Mouse (Mus musculus) cerebellum, adult 18-20 months (tissue): Measurements from ENCODE around the gene Irgc1.

ENCODE experiments used
- DNase-seq, 2 experiments: peaks; one replicate each; pipeline ENCODE4 v3.0.0; 2021

Gene Irgc1

GRCm38 (mm10) chr7:24451855-24452311, at the start of gene Irgc1:
Gene Irgc1, minus strand, starts transcription at chr7:24452297.
- no peak for DNase-seq

- DNase-seq = peak in 1 of 2 experiments; percentile 50
Observed at GRCm38 (mm10) chr7:24501492-24501891, 49.4 kb upstream of the Irgc1 start.

- peak in 1 of 2 experiments; percentile 48 for DNase-seq
Observed at GRCm38 (mm10) chr7:24500929-24501328, 48.8 kb upstream of the Irgc1 start.

GRCm38 (mm10) chr7:24499856-24500577, 47.9 kb upstream of the Irgc1 start:
- no peak for DNase-seq

GRCm38 (mm10) chr7:24488303-24488702, 36.2 kb upstream of the Irgc1 start:
- peak in 1 of 2 experiments; percentile 59 for DNase-seq

- DNase-seq = no peak
Observed at GRCm38 (mm10) chr7:24487403-24487802, 35.3 kb upstream of the Irgc1 start.

GRCm38 (mm10) chr7:24486654-24487130, 34.6 kb upstream of the Irgc1 start:
- DNase-seq = peak in 1 of 2 experiments; percentile 24

GRCm38 (mm10) chr7:24485481-24485880, 33.4 kb upstream of the Irgc1 start:
- DNase-seq = no peak

GRCm38 (mm10) chr7:24483291-24483690, 31.2 kb upstream of the Irgc1 start:
- peak in 1 of 2 experiments; percentile 32 for DNase-seq

- DNase-seq = no peak
Observed at GRCm38 (mm10) chr7:24482208-24483020, 30.3 kb upstream of the Irgc1 start.

GRCm38 (mm10) chr7:24481474-24482207, 29.5 kb upstream of the Irgc1 start, which contains the start of gene Cadm4:
Gene Cadm4, plus strand, starts transcription at chr7:24482023.
- DNase-seq = peak; percentile 90 to 98

GRCm38 (mm10) chr7:24480986-24481473, 28.9 kb upstream of the Irgc1 start:
- DNase-seq = no peak

- DNase-seq = peak in 1 of 2 experiments; percentile 24
Observed at GRCm38 (mm10) chr7:24480121-24480941, 28.2 kb upstream of the Irgc1 start.

GRCm38 (mm10) chr7:24479685-24480084, 27.6 kb upstream of the Irgc1 start:
- DNase-seq = no peak

GRCm38 (mm10) chr7:24478911-24479310, 26.8 kb upstream of the Irgc1 start:
- no peak for DNase-seq

- no peak for DNase-seq
Observed at GRCm38 (mm10) chr7:24476856-24477255, 24.8 kb upstream of the Irgc1 start.

GRCm38 (mm10) chr7:24476338-24476737, 24.2 kb upstream of the Irgc1 start:
- DNase-seq = no peak

- peak in 1 of 2 experiments; percentile 54 for DNase-seq
Observed at GRCm38 (mm10) chr7:24474811-24475506, 22.9 kb upstream of the Irgc1 start.

- peak; percentile 81 to 82 for DNase-seq
Observed at GRCm38 (mm10) chr7:24473913-24474529, 21.9 kb upstream of the Irgc1 start.

- DNase-seq = peak in 1 of 2 experiments; percentile 42
Observed at GRCm38 (mm10) chr7:24472937-24473336, 20.8 kb upstream of the Irgc1 start.

GRCm38 (mm10) chr7:24472442-24472841, 20.3 kb upstream of the Irgc1 start:
- no peak for DNase-seq
